Mouse (Mus musculus) left cerebral cortex, adult 9 months (tissue): ENCODE data around the gene Npl.
"Not testable (repeated sequence)": the region's sequence is repeated elsewhere in the genome, so short reads cannot be mapped to it uniquely, and the experiment has no call there.

Source experiments
- DNase-seq, 2 experiments: peaks; one replicate each; pipeline ENCODE4 v3.0.0; 2022; ENCODE audit warnings: low spot score in 2 of 2

The Npl gene

GRCm38 (mm10) chr1:153489132-153489531 is 60.7 kb downstream of the Npl start:
- no peak for DNase-seq

- peak; percentile 92 to 98 for DNase-seq
These were observed 62.4 kb downstream of the Npl start, which contains the start of gene Dhx9 for GRCm38 (mm10) chr1:153487500-153487879. Gene Dhx9, minus strand, starts transcription at chr1:153487660.

- DNase-seq, result peak; percentile 36 to 39
These were observed 62.9 kb downstream of the Npl start for GRCm38 (mm10) chr1:153486767-153487499.

- DNase-seq, result not testable (repeated sequence)
These were observed 63.7 kb downstream of the Npl start for GRCm38 (mm10) chr1:153486120-153486519.

DNA sequence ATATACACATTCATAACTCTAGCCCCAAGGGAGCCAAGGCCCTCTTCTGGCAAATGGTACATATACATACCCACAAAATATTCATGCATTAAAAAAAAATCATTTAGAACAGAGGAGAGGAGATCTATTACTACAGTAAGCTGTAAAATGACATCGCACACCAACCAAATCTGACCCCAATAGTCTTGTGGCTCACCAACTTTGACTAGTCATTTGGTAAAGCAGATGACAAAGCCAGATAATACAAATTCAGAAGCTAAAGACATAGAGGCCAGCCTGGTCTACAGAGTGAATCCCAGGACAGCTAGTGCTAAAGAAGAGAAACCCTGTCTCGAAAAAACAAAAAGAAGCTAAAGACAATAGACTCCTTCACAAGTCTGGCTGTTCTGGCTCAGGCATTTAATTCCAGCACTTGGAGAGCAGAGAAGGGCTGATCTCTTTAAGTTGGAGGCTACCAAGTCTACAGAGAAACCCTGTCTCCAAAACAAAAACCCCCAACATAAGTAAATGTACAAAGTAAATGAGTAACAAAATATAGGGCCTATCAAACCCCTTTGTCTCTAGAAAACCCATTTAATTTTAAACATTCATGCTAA is 64.5 kb downstream of the Npl start:
- no peak for DNase-seq

DNA sequence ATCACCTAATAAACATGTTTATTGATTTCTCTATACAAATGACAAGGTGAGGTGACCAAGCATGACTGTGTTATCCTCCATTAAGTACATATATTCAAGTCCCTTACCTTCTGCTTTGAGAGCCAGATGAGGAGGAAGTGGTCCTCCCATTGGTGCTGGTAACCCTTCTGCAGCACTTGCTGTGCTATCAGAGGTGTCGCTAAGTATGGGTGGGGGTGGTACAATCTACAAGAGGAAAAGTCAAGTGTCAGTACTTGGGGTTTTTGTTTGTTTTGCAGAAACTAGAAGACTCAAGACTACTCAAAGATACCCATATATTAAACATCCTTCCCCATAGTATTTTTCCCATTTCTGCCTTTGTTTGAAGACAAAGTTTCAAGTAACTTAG is 68.8 kb downstream of the Npl start:
- DNase-seq, result no peak

GRCm38 (mm10) chr1:153480386-153481024 is 69.3 kb downstream of the Npl start:
- peak in 1 of 2 experiments; percentile 62 for DNase-seq

- no peak for DNase-seq
These were observed 70.5 kb downstream of the Npl start for GRCm38 (mm10) chr1:153479296-153479695.

DNA sequence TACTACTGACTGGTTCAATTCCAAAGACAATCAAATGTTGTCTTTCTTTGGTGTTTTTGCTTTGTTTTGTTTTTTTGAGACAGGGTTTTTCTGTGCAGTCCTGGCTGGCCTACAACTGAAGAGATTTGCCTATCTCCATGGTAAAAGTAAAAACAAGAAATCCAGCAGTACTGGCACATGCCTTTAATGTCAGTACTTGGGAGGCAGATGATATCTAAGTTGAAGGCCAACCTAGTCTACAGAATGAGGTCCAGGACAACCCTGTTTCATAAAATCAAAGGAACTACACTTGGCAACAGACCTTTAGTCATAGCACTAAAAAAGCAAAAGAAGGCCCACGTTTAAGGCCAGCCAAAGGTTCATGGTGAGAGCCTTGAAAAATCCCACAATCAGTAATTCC is 88.0 kb downstream of the Npl start:
- DNase-seq, result no peak

GRCm38 (mm10) chr1:153456137-153456536 is 93.7 kb downstream of the Npl start:
- DNase-seq, result no peak

GRCm38 (mm10) chr1:153453146-153453642 is 96.7 kb downstream of the Npl start:
- DNase-seq, result no peak
